Mouse (Mus musculus) stomach, postnatal 0 days (tissue): ENCODE results near the gene Nod1. TPM values are rescaled to one million over a fixed set of nuclear protein-coding genes. Genes with fewer than 3 reads are reported as not detected.
A peak's percentile ranks its signal among the peaks of the same experiment; 100 is the strongest.

ENCODE experiments used
- ATAC-seq: fragments of 200-750 bp; cut with Nextera tagmentation; 2 replicates; pipeline ENCODE4 v1.8.0; 2017; ENCODE audit not compliant: low FRiP score, low TSS enrichment
- DNase-seq: peaks from one replicate; pipeline ENCODE4 v3.0.0-alpha.2; 2016; ENCODE audit warnings: low spot score
- H3K27ac ChIP-seq: fragments of 300-500 bp; sonication (generic); replicated peaks from 2 replicates; pipeline ENCODE4 v1.5.1; 2014; ENCODE audit warnings: mild to moderate bottlenecking, control low read depth
- H3K27me3 ChIP-seq: fragments of 300-500 bp; sonication (generic); 2 replicates; pipeline ENCODE4 v1.6.1; 2014; ENCODE audit warnings: low read length; ENCODE audit not compliant: control insufficient read depth, insufficient read depth
- H3K36me3 ChIP-seq: fragments of 300-500 bp; sonication (generic); 2 replicates; pipeline ENCODE4 v1.6.1; 2014; ENCODE audit warnings: low read length, mixed read lengths; ENCODE audit not compliant: control insufficient read depth, insufficient read depth
- H3K4me1 ChIP-seq: fragments of 300-500 bp; sonication (generic); replicated peaks from 2 replicates; pipeline ENCODE4 v1.6.1; 2014; ENCODE audit warnings: antibody characterized with exemption; ENCODE audit not compliant: control insufficient read depth, insufficient read depth
- H3K4me2 ChIP-seq: fragments of 300-500 bp; sonication (generic); replicated peaks from 2 replicates; pipeline ENCODE4 v1.6.1; 2014; ENCODE audit warnings: low read depth, mild to moderate bottlenecking, control low read depth, moderate library complexity
- H3K4me3 ChIP-seq: fragments of 300-500 bp; sonication (generic); 2 replicates; pipeline ENCODE4 v1.5.1; 2014; ENCODE audit warnings: low read depth, low read length, control low read depth
- H3K9ac ChIP-seq: fragments of 300-500 bp; sonication (generic); 2 replicates; pipeline ENCODE4 v1.6.1; 2014; ENCODE audit warnings: mild to moderate bottlenecking, low read length, control low read depth, mixed read lengths
- H3K9me3 ChIP-seq: fragments of 300-500 bp; sonication (generic); 2 replicates; pipeline ENCODE4 v1.6.1; 2016; ENCODE audit warnings: low read length; ENCODE audit not compliant: control insufficient read depth
- CTCF ChIP-seq: IDR thresholded peaks from 2 replicates; pipeline ENCODE4 v1.5.1; 2016; ENCODE audit warnings: antibody characterized with exemption, low read depth, mild to moderate bottlenecking, moderate library complexity
- EP300 ChIP-seq: optimal IDR thresholded peaks from 2 replicates; pipeline ENCODE3; 2016; ENCODE audit warnings: antibody characterized with exemption
- WGBS: fragments of 180-500 bp; shearing (Covaris S2); extraction: QIAGEN DNeasy Blood & Tissue Kit; methylation state at CpG from one replicate; pipeline ENCODE4 v1.1.7; 2014; 5-methylcytosine and 5-hydroxymethylcytosine counted together
- polyA plus RNA-seq: library from polyadenylated mRNA; unstranded; fragments of >200 nt; fragmentation: Nextera tagmentation; extraction: Ambion mirVana; gene quantifications from 2 replicates; pipeline ENCODE4 v1.2.1, GENCODE M21; 2015

The Nod1 gene
- polyA plus RNA-seq, 1 experiment from 2014 or later = 4.9 TPM

DNA sequence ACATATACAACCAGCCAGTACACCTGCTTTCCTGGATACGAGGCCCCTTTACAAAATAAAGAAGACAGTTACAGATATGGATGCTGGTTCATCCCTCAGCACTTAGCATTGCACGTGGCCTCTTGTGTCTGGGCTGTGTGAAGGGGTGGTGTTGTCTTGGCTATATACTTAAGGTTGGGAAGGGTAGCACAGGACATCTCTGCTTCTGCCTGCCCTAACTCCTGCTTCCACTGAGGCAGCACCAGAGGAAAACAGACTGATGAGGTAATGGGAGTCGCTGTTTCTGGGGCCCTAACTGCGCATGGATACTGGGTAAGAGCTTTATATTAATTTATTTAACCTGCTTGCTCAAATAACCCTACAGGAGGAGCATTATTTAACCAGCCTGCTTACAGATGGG is 55.5 kb downstream of the Nod1 start:
- ATAC-seq = no peak
- Histone ChIP-seq H3K36me3 (no peaks in the 10 kb centered on the region), H3K27ac (no peak overlapping the region), H3K9ac (no peak overlapping the region), H3K4me1 (no peaks in the 10 kb centered on the region), H3K27me3 (no peaks in the 10 kb centered on the region), H3K9me3 (no peaks in the 10 kb centered on the region), H3K4me2 (no peak overlapping the region), H3K4me3 (no peak overlapping the region)
- TF ChIP-seq CTCF = no peak
- TF ChIP-seq EP300 = no peak
- WGBS = 75% methylated on average over 4 of the region's 4 CpGs
- no peak for DNase-seq

GRCm38 (mm10) chr6:54916163-54916562 is 56.2 kb downstream of the Nod1 start:
- no peak for ATAC-seq
- H3K27me3 ChIP-seq = no peaks in the 10 kb centered on the region
- no peak for DNase-seq
- no peak overlapping the region for H3K4me3 ChIP-seq
- no peak overlapping the region for H3K4me2 ChIP-seq
- H3K4me1 ChIP-seq = no peaks in the 10 kb centered on the region
- H3K36me3 ChIP-seq = no peaks in the 10 kb centered on the region
- 60% methylated on average over 4 of the region's 4 CpGs for WGBS
- H3K9me3 ChIP-seq = no peaks in the 10 kb centered on the region
- H3K9ac ChIP-seq = no peak overlapping the region
- TF ChIP-seq EP300 (no peak), CTCF (no peak)
- no peak overlapping the region for H3K27ac ChIP-seq

DNA sequence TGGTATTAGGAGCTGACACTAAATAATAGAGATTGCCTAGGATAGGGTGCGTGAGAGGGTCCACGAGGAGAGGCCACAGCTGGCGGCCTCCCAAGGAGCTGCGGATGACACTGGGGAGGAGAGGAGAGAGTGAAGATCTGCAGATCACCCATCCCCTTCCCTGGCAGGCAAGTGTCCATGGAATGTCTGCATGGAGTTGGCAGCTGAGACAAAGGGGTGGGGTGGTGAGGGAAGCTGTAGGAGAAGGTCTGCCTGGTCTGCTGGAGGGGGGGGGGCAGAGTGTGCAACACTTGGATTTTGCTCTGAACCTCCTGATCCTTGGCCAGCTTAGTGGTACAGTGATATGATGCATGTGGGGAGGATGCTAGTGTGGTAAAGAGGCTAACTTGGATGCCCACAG is 57.4 kb downstream of the Nod1 start:
- no peaks in the 10 kb centered on the region for H3K4me1 ChIP-seq
- 57% methylated on average over 4 of the region's 4 CpGs for WGBS
- ATAC-seq (no peak), DNase-seq (no peak)
- TF ChIP-seq EP300 = no peak
- no peak for TF ChIP-seq CTCF
- no peak overlapping the region for H3K9ac ChIP-seq
- no peaks in the 10 kb centered on the region for H3K36me3 ChIP-seq
- no peak overlapping the region for H3K4me3 ChIP-seq
- H3K9me3 ChIP-seq = no peaks in the 10 kb centered on the region
- H3K27me3 ChIP-seq = no peaks in the 10 kb centered on the region
- no peak overlapping the region for H3K4me2 ChIP-seq
- H3K27ac ChIP-seq = no peak overlapping the region

- 71% methylated on average over 10 of the region's 10 CpGs for WGBS
- H3K9ac ChIP-seq = no peak overlapping the region
- DNase-seq (no peak), ATAC-seq (peak; percentile 71; the same call in 1 of the 2 replicates)
- H3K4me3 ChIP-seq = no peak overlapping the region
- peak; percentile 37 for TF ChIP-seq EP300
- TF ChIP-seq CTCF = no peak
- no peaks in the 10 kb centered on the region for H3K4me1 ChIP-seq
- no peaks in the 10 kb centered on the region for H3K27me3 ChIP-seq
- H3K27ac ChIP-seq = no peak overlapping the region
- H3K36me3 ChIP-seq = no peaks in the 10 kb centered on the region
- H3K4me2 ChIP-seq = no peak overlapping the region
- no peaks in the 10 kb centered on the region for H3K9me3 ChIP-seq
These were observed 66.1 kb downstream of the Nod1 start for GRCm38 (mm10) chr6:54906053-54907040.

DNA sequence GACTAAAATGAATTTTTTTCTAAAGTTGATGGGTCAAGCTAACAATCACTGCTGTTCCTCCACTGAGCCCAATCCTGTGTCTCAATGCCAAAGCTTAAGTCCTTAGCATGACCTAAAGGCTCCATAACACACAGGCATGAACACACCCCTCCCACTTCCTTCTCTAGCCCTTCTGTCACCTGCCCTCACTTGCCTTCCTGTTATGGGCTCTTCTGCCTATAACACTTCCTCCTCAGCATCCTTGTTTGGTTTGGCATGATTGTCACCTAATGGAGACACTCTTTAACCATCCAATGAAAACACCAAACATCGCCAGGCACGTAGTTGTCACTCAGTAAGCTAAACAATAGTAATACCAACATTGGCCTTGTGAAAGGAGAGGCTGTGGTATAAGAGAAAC is 69.9 kb downstream of the Nod1 start:
- Histone ChIP-seq H3K36me3 (no peaks in the 10 kb centered on the region), H3K27me3 (no peaks in the 10 kb centered on the region), H3K4me3 (no peak overlapping the region), H3K4me2 (no peak overlapping the region), H3K4me1 (no peaks in the 10 kb centered on the region), H3K9ac (no peak overlapping the region), H3K9me3 (no peaks in the 10 kb centered on the region), H3K27ac (no peak overlapping the region)
- no peak for ATAC-seq
- 72% methylated on average over 2 of the region's 2 CpGs for WGBS
- DNase-seq = no peak
- TF ChIP-seq EP300 = no peak
- TF ChIP-seq CTCF = no peak

- no peak for ATAC-seq
- Histone ChIP-seq H3K27me3 (no peaks in the 10 kb centered on the region), H3K4me3 (no peak overlapping the region), H3K4me2 (no peak overlapping the region), H3K27ac (no peak overlapping the region), H3K4me1 (no peaks in the 10 kb centered on the region), H3K9ac (no peak overlapping the region), H3K9me3 (no peaks in the 10 kb centered on the region), H3K36me3 (no peaks in the 10 kb centered on the region)
- TF ChIP-seq CTCF = no peak
- TF ChIP-seq EP300 = no peak
- DNase-seq = no peak
- WGBS = 66% methylated on average over 2 of the region's 2 CpGs
These were observed 72.2 kb downstream of the Nod1 start for GRCm38 (mm10) chr6:54900256-54900655.
